Mouse (Mus musculus) kidney, embryonic 14.5 days (tissue): ENCODE measurements around the gene Dpep1. TPM values are rescaled to one million over a fixed set of nuclear protein-coding genes. Genes with fewer than 3 reads are reported as not detected.
"Not testable (repeated sequence)": the region's sequence is repeated elsewhere in the genome, so short reads cannot be mapped to it uniquely, and the experiment has no call there.

Experiments
- ATAC-seq: fragments of 200-750 bp; cut with Nextera tagmentation; 2 replicates; pipeline ENCODE4 v1.8.0; 2017; ENCODE audit warnings: moderate number of reproducible peaks, mild to moderate bottlenecking, moderate TSS enrichment, moderate library complexity; ENCODE audit not compliant: low FRiP score, low TSS enrichment
- H3K27ac ChIP-seq: fragments of 300-500 bp; sonication (generic); 2 replicates; pipeline ENCODE4 v1.5.1; 2014; ENCODE audit warnings: low read depth, mild to moderate bottlenecking, low read length, moderate library complexity, mixed read lengths
- H3K27me3 ChIP-seq: fragments of 300-500 bp; sonication (generic); 2 replicates; pipeline ENCODE4 v1.6.1; 2014; ENCODE audit warnings: mild to moderate bottlenecking, low read length; ENCODE audit not compliant: control insufficient read depth, insufficient read depth
- H3K36me3 ChIP-seq: fragments of 300-500 bp; sonication (generic); 2 replicates; pipeline ENCODE4 v1.6.1; 2014; ENCODE audit warnings: low read length, mixed read lengths; ENCODE audit not compliant: control insufficient read depth, insufficient read depth
- H3K4me1 ChIP-seq: fragments of 300-500 bp; sonication (generic); 2 replicates; pipeline ENCODE4 v1.6.1; 2014; ENCODE audit warnings: low read length, mixed read lengths; ENCODE audit not compliant: control insufficient read depth, insufficient read depth
- H3K4me2 ChIP-seq: fragments of 300-500 bp; sonication (generic); replicated peaks from 2 replicates; pipeline ENCODE4 v1.6.1; 2014; ENCODE audit warnings: low read depth, mild to moderate bottlenecking, low read length
- H3K4me3 ChIP-seq: fragments of 300-500 bp; sonication (generic); 2 replicates; pipeline ENCODE4 v1.5.1; 2014; ENCODE audit warnings: mild to moderate bottlenecking, low read length
- H3K9ac ChIP-seq: fragments of 300-500 bp; sonication (generic); 2 replicates; pipeline ENCODE4 v1.6.1; 2014; ENCODE audit warnings: low read depth, mild to moderate bottlenecking, low read length, moderate library complexity
- H3K9me3 ChIP-seq: fragments of 300-500 bp; sonication (generic); 2 replicates; pipeline ENCODE4 v1.6.1; 2016; ENCODE audit warnings: low read length; ENCODE audit not compliant: control insufficient read depth
- WGBS: fragments of 180-500 bp; shearing (Covaris S2); extraction: QIAGEN DNeasy Blood & Tissue Kit; methylation state at CpG from one replicate; pipeline ENCODE4 v1.1.7; 2014; 5-methylcytosine and 5-hydroxymethylcytosine counted together
- polyA plus RNA-seq: library from polyadenylated mRNA; unstranded; fragments of >200 nt; fragmentation: Nextera tagmentation; extraction: Ambion mirVana; gene quantifications from 2 replicates; pipeline ENCODE4 v1.2.1, GENCODE M21; 2014

The Dpep1 gene
- polyA plus RNA-seq, 1 experiment from 2014 or later: 0.99 TPM

GRCm38 (mm10) chr8:123197016-123197415 is 11.0 kb downstream of the Dpep1 start:
- H3K27ac ChIP-seq, H3K9ac ChIP-seq, H3K27me3 ChIP-seq, H3K4me1 ChIP-seq, ATAC-seq, H3K36me3 ChIP-seq, H3K4me2 ChIP-seq, H3K4me3 ChIP-seq, H3K9me3 ChIP-seq: not testable (repeated sequence)
- WGBS: 74% methylated on average over 5 of the region's 5 CpGs

- Histone ChIP-seq H3K9ac (no peak overlapping the region), H3K27ac (no peak overlapping the region), H3K4me1 (no peaks in the 10 kb centered on the region), H3K36me3 (peaks cover 6% of the 10 kb centered on the region; the same call in 1 of the 2 replicates), H3K27me3 (no peaks in the 10 kb centered on the region), H3K4me2 (no peak overlapping the region), H3K4me3 (no peak overlapping the region), H3K9me3 (no peaks in the 10 kb centered on the region)
- WGBS: 61% methylated on average over 14 of the region's 14 CpGs
- ATAC-seq: no peak
Observed at GRCm38 (mm10) chr8:123199864-123200263, 13.8 kb downstream of the Dpep1 start.

- Histone ChIP-seq H3K27me3 (no peaks in the 10 kb centered on the region), H3K4me3 (no peak overlapping the region), H3K9me3 (no peaks in the 10 kb centered on the region), H3K9ac (no peak overlapping the region), H3K4me2 (no peak overlapping the region), H3K4me1 (no peaks in the 10 kb centered on the region), H3K36me3 (peaks cover 24% of the 10 kb centered on the region), H3K27ac (no peak overlapping the region)
- WGBS: 23% methylated on average over 5 of the region's 5 CpGs
- peak; percentile 26; the same call in 1 of the 2 replicates for ATAC-seq
Observed at GRCm38 (mm10) chr8:123202288-123202687, 16.2 kb downstream of the Dpep1 start.

DNA sequence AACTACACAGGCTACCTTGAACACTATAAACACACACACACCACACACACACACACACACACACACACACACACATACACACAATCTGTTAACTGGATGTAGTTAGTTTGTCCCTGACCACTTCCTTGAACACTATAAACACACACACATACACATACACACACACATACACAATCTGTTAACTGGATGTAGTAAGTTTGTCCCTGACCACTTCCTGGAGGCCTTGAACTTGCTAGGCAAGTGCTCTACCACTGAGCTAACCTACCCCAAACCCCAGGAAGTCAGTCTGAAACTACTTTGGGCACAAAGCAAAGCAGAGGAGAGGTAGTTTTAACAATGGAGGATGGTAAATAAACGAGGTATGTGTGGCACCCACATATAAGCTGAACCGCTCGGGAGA is 17.5 kb downstream of the Dpep1 start:
- WGBS: 85% methylated on average over 3 of the region's 3 CpGs
- no peak overlapping the region for H3K9ac ChIP-seq
- H3K4me3 ChIP-seq: no peak overlapping the region
- no peaks in the 10 kb centered on the region for H3K27me3 ChIP-seq
- no peaks in the 10 kb centered on the region for H3K4me1 ChIP-seq
- no peaks in the 10 kb centered on the region for H3K9me3 ChIP-seq
- H3K36me3 ChIP-seq: peaks cover 37% of the 10 kb centered on the region
- no peak overlapping the region for H3K4me2 ChIP-seq
- no peak for ATAC-seq
- H3K27ac ChIP-seq: no peak overlapping the region

DNA sequence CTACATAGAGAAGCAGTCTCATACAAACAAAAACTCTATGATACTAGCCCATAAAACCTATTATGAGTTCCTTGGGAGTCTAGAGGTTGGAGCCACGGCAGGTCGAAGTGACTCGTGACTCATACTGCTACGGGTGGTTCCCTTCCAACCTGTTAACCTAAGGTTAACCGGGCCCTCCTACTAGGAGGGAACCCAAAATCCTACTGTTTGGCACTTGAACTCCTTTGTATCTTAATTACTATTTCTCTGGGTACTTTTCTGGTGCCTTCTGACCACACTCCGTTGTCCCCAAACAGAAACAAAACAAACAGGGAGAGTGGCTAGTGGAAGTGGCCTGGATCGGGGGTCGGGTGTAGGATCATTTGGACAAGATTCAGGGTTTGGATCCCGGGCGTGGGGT is 25.8 kb downstream of the Dpep1 start:
- Histone ChIP-seq H3K9ac (peak overlapping the region; percentile 93), H3K4me2 (peak overlapping the region; percentile 89), H3K27me3 (no peaks in the 10 kb centered on the region), H3K27ac (0 out of 2 replicates have a peak overlapping the region, but pooled peaks have one; percentile 32), H3K4me1 (peaks cover 14% of the 10 kb centered on the region), H3K9me3 (no peaks in the 10 kb centered on the region), H3K36me3 (peaks cover 27% of the 10 kb centered on the region), H3K4me3 (peak overlapping the region; percentile 95)
- ATAC-seq: no peak
- WGBS: 44% methylated on average over 10 of the region's 10 CpGs

- Histone ChIP-seq H3K9me3 (no peaks in the 10 kb centered on the region), H3K27me3 (no peaks in the 10 kb centered on the region), H3K4me2 (peak within 1 kb of the TSS; percentile 89), H3K9ac (peak within 1 kb of the TSS; percentile 93), H3K4me1 (peaks cover 14% of the 10 kb centered on the region), H3K36me3 (peaks cover 21% of the 10 kb centered on the region), H3K27ac (peak within 1 kb of the TSS; percentile 32; the same call in 1 of the 2 replicates), H3K4me3 (peak within 1 kb of the TSS; percentile 95)
- ATAC-seq: peak; percentile 97
- 2% methylated on average over 67 of the region's 76 CpGs for WGBS
Observed at GRCm38 (mm10) chr8:123212321-123213117, 26.5 kb downstream of the Dpep1 start, which contains the start of the genes Chmp1a and Spata33. TSS of gene Chmp1a (minus strand) at chr8:123212763. TSS of gene Spata33 (plus strand) at chr8:123212832.

- peak; percentile 35; the same call in 1 of the 2 replicates for ATAC-seq
- WGBS: 6% methylated on average over 22 of the region's 22 CpGs
- peak overlapping the region; percentile 95 for H3K4me3 ChIP-seq
Observed at GRCm38 (mm10) chr8:123213118-123213772, 27.2 kb downstream of the Dpep1 start.

DNA sequence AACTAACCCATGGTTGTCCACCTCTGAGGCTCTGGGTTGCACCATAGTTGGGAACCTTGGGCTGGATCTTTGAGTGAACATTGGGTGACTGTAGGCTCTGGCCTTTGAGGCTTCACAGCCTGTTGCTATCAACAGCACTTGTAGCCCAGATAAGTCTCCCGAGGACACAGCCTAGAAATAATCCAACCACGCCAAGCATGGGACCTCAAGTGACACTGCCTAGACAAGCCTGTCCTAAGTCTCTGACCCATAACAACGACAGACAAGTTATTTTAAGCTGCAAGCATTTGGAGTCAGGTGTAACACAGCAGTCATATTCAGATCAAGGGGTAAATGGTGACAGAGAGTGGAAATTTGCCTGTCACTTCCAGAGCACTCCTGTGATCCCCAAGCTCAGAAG is 29.4 kb downstream of the Dpep1 start:
- ATAC-seq: no peak
- peaks cover 14% of the 10 kb centered on the region for H3K4me1 ChIP-seq
- WGBS: 74% methylated on average over 3 of the region's 3 CpGs

More at GRCm38 (mm10) chr8:123213118-123213772, 27.2 kb downstream of the Dpep1 start:
- Histone ChIP-seq H3K27me3 (no peaks in the 10 kb centered on the region), H3K27ac (no peak overlapping the region; the same call in 1 of the 2 replicates), H3K4me1 (peaks cover 14% of the 10 kb centered on the region), H3K9ac (peak overlapping the region; percentile 93), H3K9me3 (no peaks in the 10 kb centered on the region), H3K4me2 (peak overlapping the region; percentile 80), H3K36me3 (peaks cover 14% of the 10 kb centered on the region)

GRCm38 (mm10) chr8:123220917-123221316 is 34.9 kb downstream of the Dpep1 start:
- peaks cover 7% of the 10 kb centered on the region; the same call in 1 of the 2 replicates for H3K4me1 ChIP-seq
- no peak overlapping the region for H3K27ac ChIP-seq
- H3K9me3 ChIP-seq: no peaks in the 10 kb centered on the region
- WGBS: 90% methylated on average over 1 of the region's 1 CpGs
- no peak for ATAC-seq
- no peak overlapping the region for H3K4me2 ChIP-seq
- no peak overlapping the region for H3K9ac ChIP-seq
- H3K4me3 ChIP-seq: no peak overlapping the region
- H3K27me3 ChIP-seq: no peaks in the 10 kb centered on the region; the same call in 1 of the 2 replicates
- no peaks in the 10 kb centered on the region for H3K36me3 ChIP-seq

More for the DNA sequence above, 29.4 kb downstream of the Dpep1 start:
- H3K36me3 ChIP-seq: no peaks in the 10 kb centered on the region
- H3K9ac ChIP-seq: no peak overlapping the region
- H3K9me3 ChIP-seq: no peaks in the 10 kb centered on the region
- no peak overlapping the region for H3K4me2 ChIP-seq
- H3K27me3 ChIP-seq: no peaks in the 10 kb centered on the region; the same call in 1 of the 2 replicates
- no peak overlapping the region for H3K4me3 ChIP-seq
- H3K27ac ChIP-seq: no peak overlapping the region
